Mouse (Mus musculus): ENCODE results near the gene Adgrb3. TPM values are rescaled to one million over a fixed set of nuclear protein-coding genes. Genes with fewer than 3 reads are reported as not detected.

Adgrb3 gene
- polyA plus RNA-seq, 1 experiment from 2014 or later, result 0.06 TPM

- ATAC-seq (ENCODE audit: insufficient read depth), result no peak
- H3K36me3 ChIP-seq (replicated peaks), result no peaks in the 10 kb centered on the region
- no peak overlapping the region for H3K4me3 ChIP-seq (replicated peaks)
- no peak overlapping the region for H3K4me2 ChIP-seq
- no peak overlapping the region for H3K9ac ChIP-seq
- H3K4me1 ChIP-seq (replicated peaks), result no peaks in the 10 kb centered on the region
- H3K9me3 ChIP-seq (replicated peaks), result no peaks in the 10 kb centered on the region
- WGBS (ENCODE audit: insufficient replicate concordance), result 45% methylated on average over 4 of the region's 4 CpGs
- no peak overlapping the region for H3K27ac ChIP-seq (replicated peaks)
- H3K27me3 ChIP-seq, result no peaks in the 10 kb centered on the region
Measured at GRCm38 (mm10) chr1:25105367-25105766, 724.1 kb downstream of the Adgrb3 start.

- H3K4me1 ChIP-seq (replicated peaks), result no peaks in the 10 kb centered on the region
- no peak overlapping the region for H3K4me3 ChIP-seq (replicated peaks)
- H3K4me2 ChIP-seq, result no peak overlapping the region
- 39% methylated on average over 5 of the region's 5 CpGs for WGBS (ENCODE audit: insufficient replicate concordance)
- H3K36me3 ChIP-seq (replicated peaks), result no peaks in the 10 kb centered on the region
- H3K9me3 ChIP-seq (replicated peaks), result no peaks in the 10 kb centered on the region; the same call in 1 of the 2 replicates
- no peak overlapping the region for H3K9ac ChIP-seq
- ATAC-seq (ENCODE audit: insufficient read depth), result no peak
- no peaks in the 10 kb centered on the region for H3K27me3 ChIP-seq
- no peak overlapping the region for H3K27ac ChIP-seq (replicated peaks)
Measured at GRCm38 (mm10) chr1:25088010-25088719, 741.3 kb downstream of the Adgrb3 start.

DNA sequence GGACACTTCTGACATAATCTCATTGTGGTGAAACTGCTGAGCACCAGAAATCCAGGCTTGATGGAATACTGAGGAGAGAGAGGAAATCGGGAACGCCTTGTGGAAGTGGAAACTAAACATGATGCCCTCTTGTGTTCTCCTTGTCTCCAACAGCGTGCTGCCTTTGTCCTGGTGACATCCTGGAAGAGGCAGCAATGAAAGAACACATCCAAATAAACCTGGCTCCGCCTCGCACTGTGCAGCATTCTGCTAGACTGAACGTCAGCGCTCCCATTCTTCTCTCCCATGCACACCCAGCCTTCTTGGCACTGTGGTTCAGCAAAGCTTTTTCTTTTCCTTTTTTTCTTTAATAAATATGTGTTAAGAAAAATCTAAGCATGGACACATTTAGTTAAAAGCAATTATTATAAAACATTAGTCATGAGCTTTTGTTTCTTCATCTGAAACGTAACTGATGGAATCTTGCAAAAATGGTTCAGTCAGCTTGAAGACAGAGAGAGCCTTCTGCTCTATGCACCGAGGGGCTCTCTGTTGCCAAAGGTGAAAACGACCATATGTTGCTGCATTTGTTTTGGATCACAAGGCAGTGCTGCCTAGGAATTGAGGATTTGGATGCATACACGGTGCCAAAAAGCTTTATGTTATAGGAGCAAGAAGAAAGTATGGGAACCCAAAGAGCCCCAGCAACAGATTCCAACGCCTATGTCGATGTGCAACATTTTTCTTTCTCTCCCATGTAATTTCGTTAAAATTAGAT lies 743.7 kb downstream of the Adgrb3 start:
- H3K9me3 ChIP-seq (replicated peaks), result no peaks in the 10 kb centered on the region; the same call in 1 of the 2 replicates
- H3K27me3 ChIP-seq, result no peaks in the 10 kb centered on the region
- no peak overlapping the region for H3K4me3 ChIP-seq (replicated peaks)
- WGBS (ENCODE audit: insufficient replicate concordance), result 57% methylated on average over 14 of the region's 14 CpGs
- H3K4me1 ChIP-seq (replicated peaks), result no peaks in the 10 kb centered on the region
- H3K4me2 ChIP-seq, result no peak overlapping the region
- ATAC-seq (ENCODE audit: insufficient read depth), result no peak
- H3K36me3 ChIP-seq (replicated peaks), result no peaks in the 10 kb centered on the region
- H3K27ac ChIP-seq (replicated peaks), result no peak overlapping the region
- H3K9ac ChIP-seq, result no peak overlapping the region

- no peaks in the 10 kb centered on the region for H3K36me3 ChIP-seq (replicated peaks)
- no peak overlapping the region for H3K9ac ChIP-seq
- no peak for ATAC-seq (ENCODE audit: insufficient read depth)
- H3K4me3 ChIP-seq (replicated peaks), result no peak overlapping the region
- H3K4me1 ChIP-seq (replicated peaks), result no peaks in the 10 kb centered on the region
- 65% methylated on average over 8 of the region's 8 CpGs for WGBS (ENCODE audit: insufficient replicate concordance)
- no peaks in the 10 kb centered on the region for H3K27me3 ChIP-seq
- H3K27ac ChIP-seq (replicated peaks), result no peak overlapping the region
- no peaks in the 10 kb centered on the region for H3K9me3 ChIP-seq (replicated peaks)
- H3K4me2 ChIP-seq, result no peak overlapping the region
Measured at GRCm38 (mm10) chr1:25082377-25082776, 747.1 kb downstream of the Adgrb3 start.

- H3K9ac ChIP-seq, result no peak overlapping the region
- no peaks in the 10 kb centered on the region for H3K9me3 ChIP-seq (replicated peaks)
- H3K36me3 ChIP-seq (replicated peaks), result no peaks in the 10 kb centered on the region
- WGBS (ENCODE audit: insufficient replicate concordance), result 52% methylated on average over 4 of the region's 4 CpGs
- no peaks in the 10 kb centered on the region for H3K27me3 ChIP-seq
- H3K27ac ChIP-seq (replicated peaks), result no peak overlapping the region
- no peak overlapping the region for H3K4me3 ChIP-seq (replicated peaks)
- H3K4me1 ChIP-seq (replicated peaks), result no peaks in the 10 kb centered on the region
- ATAC-seq (ENCODE audit: insufficient read depth), result no peak
- H3K4me2 ChIP-seq, result no peak overlapping the region
Measured at GRCm38 (mm10) chr1:25081265-25081849, 748.1 kb downstream of the Adgrb3 start.

- H3K4me3 ChIP-seq (replicated peaks), result no peak overlapping the region
- H3K4me2 ChIP-seq, result no peak overlapping the region
- H3K27me3 ChIP-seq, result no peaks in the 10 kb centered on the region
- no peak overlapping the region for H3K27ac ChIP-seq (replicated peaks)
- no peaks in the 10 kb centered on the region for H3K4me1 ChIP-seq (replicated peaks)
- no peaks in the 10 kb centered on the region for H3K36me3 ChIP-seq (replicated peaks)
- H3K9ac ChIP-seq, result no peak overlapping the region
- no peaks in the 10 kb centered on the region for H3K9me3 ChIP-seq (replicated peaks)
- WGBS (ENCODE audit: insufficient replicate concordance), result 54% methylated on average over 2 of the region's 2 CpGs
- ATAC-seq (ENCODE audit: insufficient read depth), result no peak
Measured at GRCm38 (mm10) chr1:25079395-25079794, 750.1 kb downstream of the Adgrb3 start.

GRCm38 (mm10) chr1:25075952-25076351 lies 753.6 kb downstream of the Adgrb3 start:
- H3K27ac ChIP-seq (replicated peaks), result no peak overlapping the region
- no peaks in the 10 kb centered on the region for H3K9me3 ChIP-seq (replicated peaks)
- no peak overlapping the region for H3K4me3 ChIP-seq (replicated peaks)
- H3K4me1 ChIP-seq (replicated peaks), result no peaks in the 10 kb centered on the region
- ATAC-seq (ENCODE audit: insufficient read depth), result no peak
- no peak overlapping the region for H3K9ac ChIP-seq
- WGBS (ENCODE audit: insufficient replicate concordance), result 56% methylated on average over 5 of the region's 5 CpGs
- H3K4me2 ChIP-seq, result no peak overlapping the region
- H3K27me3 ChIP-seq, result no peaks in the 10 kb centered on the region
- no peaks in the 10 kb centered on the region for H3K36me3 ChIP-seq (replicated peaks)

DNA sequence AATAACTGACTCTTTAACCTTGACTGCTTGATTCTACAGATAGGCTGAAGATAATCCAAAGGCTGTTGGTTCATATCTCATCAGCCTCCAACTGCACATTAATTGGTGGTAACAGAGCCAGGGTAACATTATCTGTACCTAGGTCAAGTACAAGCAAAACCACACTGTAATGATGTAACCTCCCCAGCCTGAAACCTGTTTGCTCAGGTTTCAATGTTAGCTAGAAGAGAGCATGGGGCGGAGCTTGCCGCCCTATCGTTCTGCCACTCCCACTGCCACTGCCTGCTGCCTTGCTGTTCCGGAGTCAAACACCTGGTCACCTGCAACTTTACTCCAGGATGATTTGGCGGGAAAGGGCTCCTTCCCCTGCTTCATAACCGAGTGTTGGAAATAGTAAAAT lies 765.5 kb downstream of the Adgrb3 start:
- WGBS (ENCODE audit: insufficient replicate concordance), result 19% methylated on average over 6 of the region's 6 CpGs
- ATAC-seq (ENCODE audit: insufficient read depth), result no peak
- Histone ChIP-seq H3K27ac (replicated peaks) (no peak overlapping the region), H3K9me3 (replicated peaks) (no peaks in the 10 kb centered on the region), H3K27me3 (no peaks in the 10 kb centered on the region), H3K36me3 (replicated peaks) (no peaks in the 10 kb centered on the region), H3K9ac (no peak overlapping the region), H3K4me1 (replicated peaks) (no peaks in the 10 kb centered on the region), H3K4me3 (replicated peaks) (no peak overlapping the region), H3K4me2 (no peak overlapping the region)

GRCm38 (mm10) chr1:25060935-25061334 lies 768.6 kb downstream of the Adgrb3 start:
- H3K4me1 ChIP-seq (replicated peaks), result no peaks in the 10 kb centered on the region
- no peak overlapping the region for H3K9ac ChIP-seq
- 55% methylated on average over 3 of the region's 3 CpGs for WGBS (ENCODE audit: insufficient replicate concordance)
- no peaks in the 10 kb centered on the region for H3K9me3 ChIP-seq (replicated peaks)
- no peak overlapping the region for H3K27ac ChIP-seq (replicated peaks)
- H3K4me3 ChIP-seq (replicated peaks), result no peak overlapping the region
- no peak for ATAC-seq (ENCODE audit: insufficient read depth)
- no peaks in the 10 kb centered on the region for H3K36me3 ChIP-seq (replicated peaks)
- H3K27me3 ChIP-seq, result no peaks in the 10 kb centered on the region
- H3K4me2 ChIP-seq, result no peak overlapping the region

GRCm38 (mm10) chr1:25060191-25060590 lies 769.3 kb downstream of the Adgrb3 start:
- Histone ChIP-seq H3K9ac (no peak overlapping the region), H3K27ac (replicated peaks) (no peak overlapping the region), H3K4me1 (replicated peaks) (no peaks in the 10 kb centered on the region), H3K4me3 (replicated peaks) (no peak overlapping the region), H3K9me3 (replicated peaks) (no peaks in the 10 kb centered on the region), H3K36me3 (replicated peaks) (no peaks in the 10 kb centered on the region), H3K27me3 (no peaks in the 10 kb centered on the region), H3K4me2 (no peak overlapping the region)
- no peak for ATAC-seq (ENCODE audit: insufficient read depth)
- 77% methylated on average over 6 of the region's 6 CpGs for WGBS (ENCODE audit: insufficient replicate concordance)

DNA sequence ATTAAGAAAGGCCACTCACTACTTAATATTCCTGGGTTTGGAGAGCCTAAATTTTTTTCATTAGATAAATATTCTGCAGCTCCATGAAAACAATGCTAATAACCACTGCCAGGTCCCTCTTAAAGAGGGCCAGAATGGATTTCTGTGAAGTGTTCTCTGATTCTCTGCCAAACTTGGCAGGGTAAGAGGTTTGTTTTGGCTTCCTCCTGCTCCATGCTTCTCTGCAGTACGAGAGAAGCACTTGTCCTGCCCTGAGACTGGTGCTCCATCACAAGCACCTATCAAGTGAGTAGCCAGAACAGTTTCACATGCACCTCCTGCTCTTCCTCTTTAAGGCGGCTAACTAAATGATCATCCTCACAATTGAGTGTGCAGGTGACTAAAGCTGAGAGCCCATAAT lies 771.9 kb downstream of the Adgrb3 start:
- WGBS (ENCODE audit: insufficient replicate concordance), result 43% methylated on average over 2 of the region's 2 CpGs
- H3K27me3 ChIP-seq, result no peaks in the 10 kb centered on the region
- H3K36me3 ChIP-seq (replicated peaks), result no peaks in the 10 kb centered on the region

More for the DNA sequence above, 771.9 kb downstream of the Adgrb3 start:
- H3K27ac ChIP-seq (replicated peaks), result no peak overlapping the region
- no peak for ATAC-seq (ENCODE audit: insufficient read depth)
- no peak overlapping the region for H3K4me3 ChIP-seq (replicated peaks)
- H3K4me2 ChIP-seq, result no peak overlapping the region
- H3K4me1 ChIP-seq (replicated peaks), result no peaks in the 10 kb centered on the region
- no peaks in the 10 kb centered on the region for H3K9me3 ChIP-seq (replicated peaks)
- H3K9ac ChIP-seq, result no peak overlapping the region

All from liver, embryonic 15.5 days (tissue).